Mouse (Mus musculus) mouse embryonic stem cell (cell line): ENCODE data around the gene Fmo2.

ENCODE experiments used
- in situ Hi-C, 2 experiments: fragments of 300-500 bp; cut with MboI; formaldehyde crosslinking; loops; 1 replicate in 1 of 2; 3 replicates in 1 of 2; pipeline ENCODE4 v1.14.3; 2019 to 2020; ENCODE audit warnings: low sequenced_read_pairs in 2 of 2, low pct_unique_long_range_greater_than_20kb in 1 of 2, mixed read lengths in 1 of 2; ENCODE audit not compliant: unreplicated experiment in 1 of 2

Fmo2 gene

GRCm38 (mm10) chr1:162897838-162898811 is at the start of gene Fmo2:
Fmo2 (minus strand) TSS chr1:162898726.
- in situ Hi-C loops, result loop anchor here (5.0 to 25.0 kb wide), 2 partner anchors 159 to 164 kb away; no protein-coding TSS in a partner anchor

- in situ Hi-C loops, result no loop called here
These were observed 49.4 kb upstream of the Fmo2 start for GRCm38 (mm10) chr1:162947934-162948333.

- in situ Hi-C loops, result no loop called here
These were observed 48.5 kb upstream of the Fmo2 start for GRCm38 (mm10) chr1:162946837-162947558.

- in situ Hi-C loops, result no loop called here
These were observed 45.2 kb upstream of the Fmo2 start for GRCm38 (mm10) chr1:162943700-162944099.

- in situ Hi-C loops, result no loop called here
These were observed 40.3 kb upstream of the Fmo2 start for GRCm38 (mm10) chr1:162938696-162939351.

- in situ Hi-C loops, result no loop called here
These were observed 39.6 kb upstream of the Fmo2 start for GRCm38 (mm10) chr1:162937970-162938695.

- in situ Hi-C loops, result no loop called here
These were observed 38.9 kb upstream of the Fmo2 start, which contains the start of gene Fmo6 for GRCm38 (mm10) chr1:162937415-162937814. Fmo6 (minus strand) TSS chr1:162937515.

- in situ Hi-C loops, result no loop called here
These were observed 36.0 kb upstream of the Fmo2 start for GRCm38 (mm10) chr1:162934374-162935012.

GRCm38 (mm10) chr1:162932386-162932785 is 33.9 kb upstream of the Fmo2 start:
- in situ Hi-C loops, result no loop called here

GRCm38 (mm10) chr1:162931880-162932279 is 33.4 kb upstream of the Fmo2 start:
- in situ Hi-C loops, result no loop called here

- in situ Hi-C loops, result no loop called here
These were observed 32.9 kb upstream of the Fmo2 start for GRCm38 (mm10) chr1:162931310-162931875.

- in situ Hi-C loops, result no loop called here
These were observed 32.1 kb upstream of the Fmo2 start for GRCm38 (mm10) chr1:162930631-162931030.

- in situ Hi-C loops, result no loop called here
These were observed 30.6 kb upstream of the Fmo2 start for GRCm38 (mm10) chr1:162929146-162929545.

GRCm38 (mm10) chr1:162925121-162925520 is 26.6 kb upstream of the Fmo2 start:
- in situ Hi-C loops, result no loop called here

GRCm38 (mm10) chr1:162916661-162917060 is 18.1 kb upstream of the Fmo2 start:
- in situ Hi-C loops, result no loop called here

- in situ Hi-C loops, result no loop called here
These were observed 16.5 kb upstream of the Fmo2 start for GRCm38 (mm10) chr1:162914932-162915556.

- in situ Hi-C loops, result no loop called here
These were observed 13.6 kb upstream of the Fmo2 start for GRCm38 (mm10) chr1:162912085-162912484.
